Mouse (Mus musculus) olfactory bulb, adult 2 months (tissue): ENCODE measurements around the gene Trappc3.

Experiments
- CTCF ChIP-seq: fragments of 200-500 bp; IDR thresholded peaks from 2 replicates; pipeline ENCODE4 v1.5.1; 2012; ENCODE audit warnings: low read depth, mild to moderate bottlenecking, low read length, moderate library complexity; ENCODE audit not compliant: insufficient read depth
- POLR2A ChIP-seq: fragments of 200-500 bp; IDR thresholded peaks from 2 replicates; pipeline ENCODE4 v1.6.1; 2012; ENCODE audit warnings: mild to moderate bottlenecking, low read depth, low read length, moderate library complexity; ENCODE audit not compliant: insufficient read depth

- TF ChIP-seq CTCF, result no peak
- no peak for TF ChIP-seq POLR2A
Observed at GRCm38 (mm10) chr4:126237721-126238242, 24.3 kb upstream of the Trappc3 start.
